Mouse (Mus musculus): ENCODE data around the gene Anp32e. TPM values are rescaled to one million over a fixed set of nuclear protein-coding genes. Genes with fewer than 3 reads are reported as not detected.

Anp32e gene
- polyA plus RNA-seq, 2 experiments = 39.5 to 104 TPM

- DNase-seq (ENCODE audit: low read depth in 3 of 3, low spot score in 3 of 3) (no peak), ATAC-seq (ENCODE audit: insufficient read depth) (no peak)
- TF ChIP-seq CTCF (IDR thresholded peaks at IDR 0.05; ENCODE audit: low read depth) (no peak), EP300 (IDR thresholded peaks at IDR 0.05; ENCODE audit: low read depth) (no peak)
- H3K4me1 ChIP-seq (replicated peaks; ENCODE audit: control insufficient read depth in 2 of 2, insufficient read depth in 2 of 2, low read length in 1 of 2) = peaks cover 2 to 10% of the 10 kb centered on the region in 2 experiments; a peak in 3 of 4 replicates
- whole genome bisulfite sequencing (ENCODE audit: insufficient replicate concordance) = 59% methylated on average over 13 of the region's 13 CpGs
- H3K9ac ChIP-seq (replicated peaks) = no peak overlapping the region
- H3K27ac ChIP-seq = no peak overlapping the region
- H3K27me3 ChIP-seq (ENCODE audit: control insufficient read depth, insufficient read depth, low read length) = peaks cover 26% of the 10 kb centered on the region
- H3K4me2 ChIP-seq (ENCODE audit: low read depth) = no peak overlapping the region
- H3K36me3 ChIP-seq (replicated peaks; ENCODE audit: control insufficient read depth, insufficient read depth, low read depth) = no peaks in the 10 kb centered on the region
- no peaks in the 10 kb centered on the region for H3K9me3 ChIP-seq (ENCODE audit: control insufficient read depth, low read length)
- no peak overlapping the region for H3K4me3 ChIP-seq (ENCODE audit: insufficient read depth in 1 of 2, low read depth in 2 of 2, low read length in 2 of 2)
These were observed 29.1 kb upstream of the Anp32e start for GRCm38 (mm10) chr3:95899800-95900524.

GRCm38 (mm10) chr3:95901616-95902372 is 27.3 kb upstream of the Anp32e start:
- Histone ChIP-seq H3K9me3 (ENCODE audit: control insufficient read depth, low read length) (no peaks in the 10 kb centered on the region), H3K4me3 (ENCODE audit: insufficient read depth in 1 of 2, low read depth in 2 of 2, low read length in 2 of 2) (no peak overlapping the region), H3K27ac (no peak overlapping the region), H3K27me3 (ENCODE audit: control insufficient read depth, insufficient read depth, low read length) (peaks cover 43% of the 10 kb centered on the region), H3K9ac (replicated peaks) (no peak overlapping the region), H3K36me3 (replicated peaks; ENCODE audit: control insufficient read depth, insufficient read depth, low read depth) (no peaks in the 10 kb centered on the region), H3K4me1 (replicated peaks; ENCODE audit: control insufficient read depth in 2 of 2, insufficient read depth in 2 of 2, low read length in 1 of 2) (peaks cover 0 to 12% of the 10 kb centered on the region in 2 experiments; a peak in 2 of 4 replicates), H3K4me2 (ENCODE audit: low read depth) (no peak overlapping the region)
- DNase-seq (ENCODE audit: low read depth in 3 of 3, low spot score in 3 of 3) (no peak), ATAC-seq (ENCODE audit: insufficient read depth) (no peak)
- WGBS (ENCODE audit: insufficient replicate concordance) = 66% methylated on average over 9 of the region's 9 CpGs
- TF ChIP-seq CTCF (IDR thresholded peaks at IDR 0.05; ENCODE audit: low read depth) (no peak), EP300 (IDR thresholded peaks at IDR 0.05; ENCODE audit: low read depth) (no peak)

DNA sequence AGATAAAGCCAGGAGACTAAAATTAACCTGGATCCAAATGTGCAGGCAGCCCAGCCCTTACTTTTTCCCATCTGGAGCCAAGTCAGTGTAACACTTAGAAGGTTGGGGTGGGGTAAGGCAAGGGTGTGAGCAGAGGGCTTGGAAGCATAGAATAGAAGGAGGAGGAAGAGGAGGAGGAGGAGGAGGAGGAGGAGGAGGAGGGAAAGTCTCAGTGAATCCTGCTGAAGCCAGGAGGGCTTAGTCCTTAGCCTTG is 26.7 kb upstream of the Anp32e start:
- Histone ChIP-seq H3K4me1 (replicated peaks; ENCODE audit: control insufficient read depth in 2 of 2, insufficient read depth in 2 of 2, low read length in 1 of 2) (peaks cover 0 to 14% of the 10 kb centered on the region in 2 experiments; a peak in 2 of 4 replicates), H3K4me3 (ENCODE audit: insufficient read depth in 1 of 2, low read depth in 2 of 2, low read length in 2 of 2) (no peak overlapping the region), H3K9me3 (ENCODE audit: control insufficient read depth, low read length) (no peaks in the 10 kb centered on the region), H3K4me2 (ENCODE audit: low read depth) (no peak overlapping the region), H3K27me3 (ENCODE audit: control insufficient read depth, insufficient read depth, low read length) (peaks cover 47% of the 10 kb centered on the region), H3K27ac (no peak overlapping the region), H3K9ac (replicated peaks) (no peak overlapping the region), H3K36me3 (replicated peaks; ENCODE audit: control insufficient read depth, insufficient read depth, low read depth) (no peaks in the 10 kb centered on the region)
- DNase-seq (ENCODE audit: low read depth in 3 of 3, low spot score in 3 of 3) = no peak
- TF ChIP-seq CTCF (IDR thresholded peaks at IDR 0.05; ENCODE audit: low read depth) = no peak
- no peak for TF ChIP-seq EP300 (IDR thresholded peaks at IDR 0.05; ENCODE audit: low read depth)
- ATAC-seq (ENCODE audit: insufficient read depth) = no peak

GRCm38 (mm10) chr3:95902643-95903042 is 26.4 kb upstream of the Anp32e start:
- WGBS (ENCODE audit: insufficient replicate concordance) = 41% methylated on average over 6 of the region's 6 CpGs
- no peak for TF ChIP-seq EP300 (IDR thresholded peaks at IDR 0.05; ENCODE audit: low read depth)
- TF ChIP-seq CTCF (IDR thresholded peaks at IDR 0.05; ENCODE audit: low read depth) = no peak
- no peak overlapping the region for H3K4me2 ChIP-seq (ENCODE audit: low read depth)
- no peak for DNase-seq (ENCODE audit: low read depth in 3 of 3, low spot score in 3 of 3)
- no peak overlapping the region for H3K27ac ChIP-seq
- no peaks in the 10 kb centered on the region for H3K9me3 ChIP-seq (ENCODE audit: control insufficient read depth, low read length)
- ATAC-seq (ENCODE audit: insufficient read depth) = no peak
- no peak overlapping the region for H3K4me3 ChIP-seq (ENCODE audit: insufficient read depth in 1 of 2, low read depth in 2 of 2, low read length in 2 of 2)
- peaks cover 47% of the 10 kb centered on the region for H3K27me3 ChIP-seq (ENCODE audit: control insufficient read depth, insufficient read depth, low read length)
- peaks cover 0 to 14% of the 10 kb centered on the region in 2 experiments; a peak in 2 of 4 replicates for H3K4me1 ChIP-seq (replicated peaks; ENCODE audit: control insufficient read depth in 2 of 2, insufficient read depth in 2 of 2, low read length in 1 of 2)
- no peaks in the 10 kb centered on the region for H3K36me3 ChIP-seq (replicated peaks; ENCODE audit: control insufficient read depth, insufficient read depth, low read depth)
- H3K9ac ChIP-seq (replicated peaks) = no peak overlapping the region

GRCm38 (mm10) chr3:95903753-95904502 is 25.1 kb upstream of the Anp32e start:
- DNase-seq (ENCODE audit: low read depth in 3 of 3, low spot score in 3 of 3) = no peak
- peak overlapping the region; percentile 13; the same call in 1 of the 2 replicates for H3K9ac ChIP-seq (replicated peaks)
- H3K9me3 ChIP-seq (ENCODE audit: control insufficient read depth, low read length) = no peaks in the 10 kb centered on the region
- WGBS (ENCODE audit: insufficient replicate concordance) = 14% methylated on average over 15 of the region's 15 CpGs
- H3K4me2 ChIP-seq (ENCODE audit: low read depth) = peak overlapping the region; percentile 60
- peak overlapping the region; percentile 16 to 24; a peak in 2 of 4 replicates for H3K4me3 ChIP-seq (ENCODE audit: insufficient read depth in 1 of 2, low read depth in 2 of 2, low read length in 2 of 2)
- peaks cover 0 to 14% of the 10 kb centered on the region in 2 experiments; a peak in 2 of 4 replicates for H3K4me1 ChIP-seq (replicated peaks; ENCODE audit: control insufficient read depth in 2 of 2, insufficient read depth in 2 of 2, low read length in 1 of 2)
- peak overlapping the region; percentile 34; the same call in 1 of the 2 replicates for H3K27ac ChIP-seq
- peak; percentile 66 for ATAC-seq (ENCODE audit: insufficient read depth)
- H3K36me3 ChIP-seq (replicated peaks; ENCODE audit: control insufficient read depth, insufficient read depth, low read depth) = no peaks in the 10 kb centered on the region
- no peak for TF ChIP-seq EP300 (IDR thresholded peaks at IDR 0.05; ENCODE audit: low read depth)
- TF ChIP-seq CTCF (IDR thresholded peaks at IDR 0.05; ENCODE audit: low read depth) = no peak
- peaks cover 47% of the 10 kb centered on the region for H3K27me3 ChIP-seq (ENCODE audit: control insufficient read depth, insufficient read depth, low read length)
